Mouse (Mus musculus) neural tube, embryonic 14.5 days (tissue): ENCODE data around the gene Glrx5. TPM values are rescaled to one million over a fixed set of nuclear protein-coding genes. Genes with fewer than 3 reads are reported as not detected.
A peak's percentile ranks its signal among the peaks of the same experiment; 100 is the strongest.

Experiments
- ATAC-seq: fragments of 200-750 bp; cut with Nextera tagmentation; 2 replicates; pipeline ENCODE4 v1.8.0; 2017; ENCODE audit warnings: low read depth, mild to moderate bottlenecking, moderate TSS enrichment, moderate library complexity
- H3K27ac ChIP-seq: fragments of 300-500 bp; sonication (generic); 2 replicates; pipeline ENCODE4 v1.5.1; 2014; ENCODE audit warnings: low read depth, mild to moderate bottlenecking, control low read depth, low read length, moderate library complexity, mixed read lengths
- H3K27me3 ChIP-seq: fragments of 300-500 bp; sonication (generic); 2 replicates; pipeline ENCODE4 v1.6.1; 2014; ENCODE audit warnings: low read length; ENCODE audit not compliant: control insufficient read depth, insufficient read depth
- H3K36me3 ChIP-seq: fragments of 300-500 bp; sonication (generic); 2 replicates; pipeline ENCODE4 v1.6.1; 2014; ENCODE audit warnings: low read length, mixed read lengths; ENCODE audit not compliant: control insufficient read depth, insufficient read depth
- H3K4me1 ChIP-seq: fragments of 300-500 bp; sonication (generic); 2 replicates; pipeline ENCODE4 v1.6.1; 2014; ENCODE audit warnings: low read length; ENCODE audit not compliant: control insufficient read depth, insufficient read depth
- H3K4me2 ChIP-seq: fragments of 300-500 bp; sonication (generic); 2 replicates; pipeline ENCODE4 v1.6.1; 2014; ENCODE audit warnings: mild to moderate bottlenecking, low read depth, low read length, control low read depth
- H3K4me3 ChIP-seq: fragments of 300-500 bp; sonication (generic); 2 replicates; pipeline ENCODE4 v1.5.1; 2014; ENCODE audit warnings: low read depth, low read length, control low read depth, mixed read lengths
- H3K9ac ChIP-seq: fragments of 300-500 bp; sonication (generic); replicated peaks from 2 replicates; pipeline ENCODE4 v1.6.1; 2014; ENCODE audit warnings: low read depth, mild to moderate bottlenecking, control low read depth, low read length, mixed read lengths
- H3K9me3 ChIP-seq: fragments of 300-500 bp; sonication (generic); 2 replicates; pipeline ENCODE4 v1.6.1; 2016; ENCODE audit warnings: low read length; ENCODE audit not compliant: control insufficient read depth
- WGBS: fragments of 180-500 bp; shearing (Covaris S2); extraction: QIAGEN DNeasy Blood & Tissue Kit; methylation state at CpG from one replicate; pipeline ENCODE4 v1.1.7; 2014; 5-methylcytosine and 5-hydroxymethylcytosine counted together
- polyA plus RNA-seq: library from polyadenylated mRNA; unstranded; fragments of >200 nt; fragmentation: Nextera tagmentation; extraction: Ambion mirVana; gene quantifications from 2 replicates; pipeline ENCODE4 v1.2.1, GENCODE M21; 2014

Gene Glrx5
- polyA plus RNA-seq, 1 experiment from 2014 or later, result 200 TPM

- no peaks in the 10 kb centered on the region for H3K27me3 ChIP-seq
- no peaks in the 10 kb centered on the region for H3K9me3 ChIP-seq
- H3K9ac ChIP-seq, result no peak overlapping the region
- H3K4me2 ChIP-seq, result no peak overlapping the region
- ATAC-seq, result no peak
- H3K4me1 ChIP-seq, result no peaks in the 10 kb centered on the region
- H3K36me3 ChIP-seq, result no peaks in the 10 kb centered on the region
- H3K4me3 ChIP-seq, result no peak overlapping the region
- 97% methylated on average over 9 of the region's 9 CpGs for WGBS
- H3K27ac ChIP-seq, result no peak overlapping the region
Observed at GRCm38 (mm10) chr12:105022776-105023175, 9.7 kb upstream of the Glrx5 start.

- H3K4me2 ChIP-seq, result no peak overlapping the region
- H3K27me3 ChIP-seq, result no peaks in the 10 kb centered on the region
- H3K9ac ChIP-seq, result no peak overlapping the region
- no peak for ATAC-seq
- WGBS, result 59% methylated on average over 8 of the region's 8 CpGs
- no peaks in the 10 kb centered on the region for H3K9me3 ChIP-seq
- H3K4me1 ChIP-seq, result no peaks in the 10 kb centered on the region; the same call in 1 of the 2 replicates
- H3K36me3 ChIP-seq, result peaks cover 4% of the 10 kb centered on the region; the same call in 1 of the 2 replicates
- no peak overlapping the region for H3K4me3 ChIP-seq
- no peak overlapping the region for H3K27ac ChIP-seq
Observed at GRCm38 (mm10) chr12:105025271-105025946, 7.1 kb upstream of the Glrx5 start.

GRCm38 (mm10) chr12:105025947-105026586 lies 6.4 kb upstream of the Glrx5 start:
- H3K4me1 ChIP-seq, result peaks cover 6% of the 10 kb centered on the region
- H3K9me3 ChIP-seq, result no peaks in the 10 kb centered on the region
- 63% methylated on average over 10 of the region's 10 CpGs for WGBS
- peaks cover 4% of the 10 kb centered on the region; the same call in 1 of the 2 replicates for H3K36me3 ChIP-seq
- H3K4me2 ChIP-seq, result no peak overlapping the region
- H3K27me3 ChIP-seq, result no peaks in the 10 kb centered on the region
- ATAC-seq, result no peak
- no peak overlapping the region for H3K27ac ChIP-seq
- H3K4me3 ChIP-seq, result no peak overlapping the region
- no peak overlapping the region for H3K9ac ChIP-seq

- no peak overlapping the region for H3K4me2 ChIP-seq
- 37% methylated on average over 15 of the region's 15 CpGs for WGBS
Observed at GRCm38 (mm10) chr12:105027323-105027991, 5.0 kb upstream of the Glrx5 start.

GRCm38 (mm10) chr12:105029890-105030289 lies 2.6 kb upstream of the Glrx5 start:
- Histone ChIP-seq H3K27me3 (no peaks in the 10 kb centered on the region), H3K4me2 (no peak overlapping the region), H3K4me1 (peaks cover 24% of the 10 kb centered on the region), H3K9me3 (no peaks in the 10 kb centered on the region), H3K36me3 (peaks cover 4% of the 10 kb centered on the region; the same call in 1 of the 2 replicates), H3K27ac (no peak overlapping the region), H3K4me3 (no peak overlapping the region), H3K9ac (no peak overlapping the region)
- no peak for ATAC-seq
- WGBS, result 87% methylated on average over 9 of the region's 9 CpGs

More at GRCm38 (mm10) chr12:105027323-105027991, 5.0 kb upstream of the Glrx5 start:
- Histone ChIP-seq H3K27ac (no peak overlapping the region), H3K4me3 (no peak overlapping the region), H3K9me3 (no peaks in the 10 kb centered on the region), H3K36me3 (peaks cover 4% of the 10 kb centered on the region; the same call in 1 of the 2 replicates), H3K9ac (no peak overlapping the region), H3K27me3 (no peaks in the 10 kb centered on the region), H3K4me1 (peaks cover 10% of the 10 kb centered on the region)
- ATAC-seq, result no peak

- WGBS, result 4% methylated on average over 37 of the region's 37 CpGs
- no peaks in the 10 kb centered on the region for H3K27me3 ChIP-seq
- peaks cover 24% of the 10 kb centered on the region for H3K4me1 ChIP-seq
- peak overlapping the region; percentile 79 for H3K4me2 ChIP-seq
- H3K27ac ChIP-seq, result peak overlapping the region; percentile 60; the same call in 1 of the 2 replicates
- ATAC-seq, result no peak
- H3K36me3 ChIP-seq, result peaks cover 4% of the 10 kb centered on the region; the same call in 1 of the 2 replicates
- peak overlapping the region; percentile 78 for H3K9ac ChIP-seq
- peak overlapping the region; percentile 89 for H3K4me3 ChIP-seq
- no peaks in the 10 kb centered on the region for H3K9me3 ChIP-seq
Observed at GRCm38 (mm10) chr12:105031081-105032058, 1.1 kb upstream of the Glrx5 start.

- ATAC-seq, result peak; percentile 57
- 4% methylated on average over 45 of the region's 45 CpGs for WGBS
- Histone ChIP-seq H3K27ac (peak overlapping the region; percentile 74), H3K4me1 (peaks cover 24% of the 10 kb centered on the region), H3K9ac (peak overlapping the region; percentile 80), H3K36me3 (peaks cover 4% of the 10 kb centered on the region; the same call in 1 of the 2 replicates), H3K27me3 (no peaks in the 10 kb centered on the region), H3K4me2 (peak overlapping the region; percentile 95), H3K4me3 (peak overlapping the region; percentile 89), H3K9me3 (no peaks in the 10 kb centered on the region)
Observed at GRCm38 (mm10) chr12:105032832-105033775, 616 bp downstream of the Glrx5 start.
